Mouse (Mus musculus): ENCODE results near the gene Osbpl11.
"Not testable (repeated sequence)": the region's sequence is repeated elsewhere in the genome, so short reads cannot be mapped to it uniquely, and the experiment has no call there.

The Osbpl11 gene

DNA sequence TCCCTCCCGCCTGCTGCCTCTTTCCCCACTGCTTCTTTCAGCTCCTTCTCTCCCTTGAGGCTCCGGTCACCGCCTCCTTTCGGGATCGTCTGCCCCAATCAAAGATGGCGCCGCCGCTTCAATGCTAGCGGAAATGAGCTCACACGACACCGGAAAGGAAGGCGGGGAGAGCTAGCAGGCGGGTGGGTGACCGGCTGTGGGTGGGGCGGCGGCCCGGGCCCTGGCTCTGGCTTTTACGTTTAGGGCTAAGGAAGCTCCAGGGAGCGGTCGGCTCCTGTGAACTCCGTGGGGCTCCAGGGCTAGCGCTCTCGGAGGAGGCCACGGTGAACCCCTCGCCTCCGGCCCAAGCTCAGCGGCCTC is at the start of gene Osbpl11:
Gene Osbpl11, plus strand, starts transcription at position 171 of the 360 bp plus-strand sequence.
- peak; percentile 87 for DNase-seq (ENCODE audit: low read depth, low spot score)

DNA sequence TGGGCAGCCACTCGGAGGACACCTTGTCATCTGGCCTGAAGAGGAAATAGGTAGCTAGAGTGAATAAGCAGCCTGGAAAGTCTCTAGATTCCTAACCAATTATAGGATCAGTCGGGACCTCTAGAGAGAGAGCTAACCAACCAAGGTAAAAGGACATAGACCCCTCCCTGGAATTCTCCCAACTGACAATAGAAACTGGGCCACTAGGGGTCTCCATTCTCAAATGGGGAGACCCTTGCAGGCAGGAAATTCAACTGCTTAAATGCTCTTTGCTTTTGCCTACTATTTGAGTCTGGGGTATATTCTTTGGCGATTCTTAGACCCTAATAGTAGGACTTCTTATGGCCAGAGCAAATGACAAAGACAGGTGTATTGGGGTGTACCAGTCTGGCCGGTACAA is 49.7 kb upstream of the Osbpl11 start:
- no peak for DNase-seq (ENCODE audit: low read depth, low spot score)

DNA sequence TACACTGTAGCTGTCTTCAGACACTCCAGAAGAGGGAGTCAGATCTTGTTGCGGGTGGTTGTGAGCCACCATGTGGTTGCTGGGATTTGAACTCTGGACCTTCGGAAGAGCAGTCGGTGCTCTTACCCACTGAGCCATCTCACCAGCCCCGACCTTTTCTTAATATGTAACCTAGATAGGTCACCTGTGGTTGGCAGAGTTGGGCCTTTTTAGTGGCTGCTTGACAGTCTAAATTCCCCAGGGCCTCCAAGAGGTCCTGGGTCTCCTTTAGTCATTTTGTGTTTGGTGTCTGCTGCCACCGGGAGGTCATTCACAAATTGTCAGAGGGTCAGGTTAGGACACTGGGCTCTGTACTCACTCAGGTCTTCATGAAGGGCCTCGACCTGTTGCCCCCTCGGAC is 45.8 kb upstream of the Osbpl11 start:
- DNase-seq (ENCODE audit: low read depth, low spot score), result not testable (repeated sequence)

DNA sequence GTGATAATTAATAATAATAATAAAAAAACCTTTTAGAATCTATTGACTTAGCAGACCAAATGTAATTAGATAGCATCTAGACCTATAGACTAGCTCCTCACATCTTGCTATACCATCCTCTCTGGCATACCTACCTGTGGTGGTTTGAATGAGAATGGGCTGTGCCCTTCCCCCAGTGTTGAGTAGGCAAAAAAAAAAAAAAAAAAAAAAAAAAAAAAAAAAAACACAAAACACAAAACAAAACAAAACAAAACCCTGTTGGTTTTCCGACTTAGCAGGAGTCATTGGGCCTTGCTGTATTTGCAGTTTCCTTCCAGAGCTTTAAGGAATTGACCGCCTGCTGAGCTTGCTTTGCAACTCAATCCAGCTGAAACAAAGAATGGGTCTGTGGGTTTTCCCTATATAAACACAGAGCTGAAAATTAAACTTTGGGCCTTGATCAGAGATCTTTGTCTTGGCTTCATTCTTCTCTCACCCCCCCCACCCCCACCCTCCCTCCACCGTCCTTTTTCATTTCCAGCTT is 43.1 kb upstream of the Osbpl11 start:
- DNase-seq (ENCODE audit: low read depth, low spot score), result no peak

DNA sequence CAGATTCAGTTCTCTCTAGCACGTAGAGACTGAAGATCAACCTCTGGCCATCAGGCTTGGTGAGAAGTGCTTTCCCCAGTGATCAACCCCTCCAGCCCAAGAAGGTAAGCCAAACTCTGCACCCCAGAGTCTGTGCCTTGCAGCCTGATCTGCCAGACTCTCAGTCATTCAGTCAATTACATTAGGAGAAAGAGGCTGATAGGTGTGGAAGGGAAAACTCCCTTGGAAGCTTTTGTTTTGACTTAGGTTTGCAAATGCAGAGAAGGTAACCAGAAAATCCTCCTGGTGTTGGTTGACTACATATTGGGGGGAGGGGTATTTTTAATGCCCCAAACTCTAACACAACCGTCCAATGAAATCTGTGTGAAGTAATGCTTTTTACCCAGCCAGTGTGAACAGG is 41.4 kb upstream of the Osbpl11 start:
- no peak for DNase-seq (ENCODE audit: low read depth, low spot score)

DNA sequence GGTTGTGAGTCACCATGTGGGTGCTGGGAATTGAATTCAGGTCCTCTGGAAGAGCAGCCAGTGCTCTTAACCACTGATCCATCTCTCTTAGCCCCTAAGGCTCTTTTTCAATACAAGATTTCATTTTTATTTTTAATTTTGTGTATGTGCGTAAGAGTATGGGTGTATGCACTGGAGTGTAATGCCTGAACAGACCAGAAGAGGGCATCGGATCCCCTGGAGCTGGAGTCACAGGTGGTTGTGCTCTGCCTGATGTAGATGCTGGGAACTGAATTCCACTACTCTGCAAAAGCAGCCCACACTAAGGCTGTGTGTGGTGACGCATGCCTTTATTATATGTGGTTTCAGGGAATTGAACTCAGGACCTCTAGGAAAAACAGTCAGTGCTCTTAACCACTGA is 38.7 kb upstream of the Osbpl11 start:
- DNase-seq (ENCODE audit: low read depth, low spot score), result no peak

DNA sequence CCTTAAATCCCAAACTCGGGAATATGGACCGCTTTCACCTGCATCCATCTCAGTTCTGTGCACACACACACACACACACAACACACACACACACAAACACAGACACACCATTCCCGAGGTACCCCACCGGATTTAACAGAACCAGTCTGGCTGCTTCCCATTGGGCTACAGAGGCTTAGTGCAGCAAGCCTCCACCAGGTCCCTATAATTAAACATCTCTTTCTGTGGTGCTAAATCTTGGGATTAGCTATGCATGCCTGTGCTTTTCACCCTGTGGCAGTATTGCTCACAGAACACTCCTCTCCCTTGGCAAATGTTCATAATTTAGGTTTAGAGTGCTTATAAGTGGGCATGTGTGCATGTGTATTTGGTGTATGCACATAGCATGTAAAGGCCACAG is 36.7 kb upstream of the Osbpl11 start:
- no peak for DNase-seq (ENCODE audit: low read depth, low spot score)

DNA sequence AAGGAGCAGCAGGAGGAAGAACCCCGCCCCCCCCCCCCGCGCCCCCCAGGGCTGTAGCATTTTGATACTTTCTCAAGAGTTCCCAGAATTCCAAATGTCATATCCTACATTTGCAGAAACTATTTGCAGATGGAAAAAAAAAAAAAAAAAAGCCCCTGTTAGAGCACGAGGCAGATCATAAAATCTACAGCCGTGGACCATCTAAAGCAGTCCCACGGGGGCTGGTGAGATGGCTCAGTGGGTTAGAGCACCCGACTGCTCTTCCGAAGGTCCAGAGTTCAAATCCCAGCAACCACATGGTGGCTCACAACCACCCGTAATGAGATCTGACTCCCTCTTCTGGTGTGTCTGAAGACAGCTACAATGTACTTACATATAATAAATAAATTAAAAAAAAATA is 34.0 kb upstream of the Osbpl11 start:
- not testable (repeated sequence) for DNase-seq (ENCODE audit: low read depth, low spot score)

DNA sequence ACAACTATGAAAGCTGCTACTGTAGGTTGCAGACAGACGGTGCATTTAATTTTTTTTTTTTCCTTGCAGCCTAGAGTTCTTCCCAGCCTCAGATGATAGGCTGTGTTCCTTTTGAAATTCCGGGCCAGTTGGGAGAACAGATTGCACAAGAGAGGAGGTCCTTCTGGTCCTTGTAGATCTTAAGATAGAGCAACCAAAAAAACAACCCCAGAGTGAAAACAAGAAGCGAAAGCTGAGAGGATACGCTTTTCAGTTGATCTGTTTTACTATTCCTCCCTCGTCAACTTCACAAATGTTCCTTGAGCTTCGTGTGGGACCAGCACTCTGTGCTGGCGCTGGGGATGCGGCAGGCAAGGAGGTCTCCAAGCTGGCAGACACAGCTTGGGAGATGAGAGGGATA is 33.3 kb upstream of the Osbpl11 start:
- peak; percentile 87 for DNase-seq (ENCODE audit: low read depth, low spot score)

DNA sequence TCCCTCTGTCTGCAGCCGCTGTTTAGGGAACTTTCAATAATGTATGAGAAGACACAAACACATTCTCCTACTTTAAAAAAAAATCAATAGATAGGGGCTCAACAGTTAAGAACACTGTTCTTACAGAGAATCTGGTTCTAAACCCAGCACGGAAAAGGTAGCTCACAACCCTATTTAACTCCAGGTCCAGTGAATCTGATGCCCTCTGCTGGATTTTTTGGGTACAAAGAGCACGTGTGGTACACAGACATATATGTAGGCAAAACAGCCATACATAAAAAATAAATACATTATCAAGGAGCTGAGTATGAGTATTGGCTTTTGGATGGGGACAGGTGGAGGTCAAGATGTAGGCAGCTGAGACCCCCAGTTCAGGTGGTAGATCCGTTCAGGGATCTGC is 29.9 kb upstream of the Osbpl11 start:
- no peak for DNase-seq (ENCODE audit: low read depth, low spot score)

DNA sequence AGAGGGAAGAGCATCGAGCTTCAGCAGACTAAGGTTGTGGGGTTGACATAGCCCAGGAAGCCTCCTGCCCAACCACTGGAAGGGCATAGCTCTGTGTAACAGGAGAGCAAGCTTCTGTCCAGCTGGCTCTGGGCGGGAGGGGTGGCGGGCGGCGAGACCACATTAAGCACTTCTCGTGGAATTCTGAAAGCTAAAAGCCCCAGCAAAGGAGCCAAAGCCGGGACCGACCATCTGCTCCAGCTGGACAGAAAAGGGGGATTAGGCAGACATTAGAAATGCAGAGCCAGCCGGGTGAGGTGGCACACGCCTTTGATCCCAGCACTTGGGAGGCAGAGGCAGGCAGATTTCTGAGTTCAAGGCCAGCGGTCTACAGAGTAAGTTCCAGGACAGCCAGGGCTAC is 26.9 kb upstream of the Osbpl11 start:
- no peak for DNase-seq (ENCODE audit: low read depth, low spot score)

DNA sequence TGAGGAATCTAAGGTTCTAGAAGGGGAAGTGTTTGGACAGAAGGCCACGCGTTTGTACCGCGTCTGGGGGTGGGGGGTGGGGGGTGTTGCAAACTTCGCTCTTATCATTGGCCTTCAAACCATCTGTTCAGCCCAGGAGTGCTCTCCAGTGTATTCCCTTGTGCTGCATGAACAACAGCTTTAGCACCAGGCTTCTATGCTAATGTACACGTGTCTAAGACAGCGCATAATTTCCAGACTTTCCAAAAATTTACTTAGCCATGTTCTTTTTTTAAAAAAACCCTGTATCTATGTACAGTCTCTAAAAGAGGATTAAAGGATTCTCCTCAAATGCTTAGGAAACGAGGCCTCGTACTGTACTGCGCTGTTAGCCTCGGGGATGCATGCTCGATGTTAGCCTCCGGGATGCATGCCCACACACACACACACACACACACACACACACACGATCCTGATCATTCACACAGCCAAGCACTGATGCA is 26.2 kb upstream of the Osbpl11 start:
- no peak for DNase-seq (ENCODE audit: low read depth, low spot score)

DNA sequence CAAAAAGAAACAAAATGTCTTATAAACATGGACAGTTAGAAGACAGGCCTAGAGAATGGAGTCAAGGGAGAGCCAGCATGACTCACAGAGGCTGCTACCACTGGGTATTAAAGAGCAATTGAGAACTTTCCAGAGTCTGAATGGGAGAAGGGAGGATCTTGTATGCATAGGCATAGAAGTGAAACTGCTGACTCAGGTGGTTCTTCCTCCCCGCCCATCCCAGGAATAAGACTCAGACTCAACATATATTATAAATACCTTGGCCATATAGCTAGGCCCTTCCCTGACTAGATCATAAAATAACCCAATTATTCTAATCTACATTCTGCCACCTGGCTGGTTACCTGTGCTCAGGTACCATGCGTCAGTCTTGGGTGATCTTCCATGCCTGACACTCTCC is 25.5 kb upstream of the Osbpl11 start:
- DNase-seq (ENCODE audit: low read depth, low spot score), result no peak

DNA sequence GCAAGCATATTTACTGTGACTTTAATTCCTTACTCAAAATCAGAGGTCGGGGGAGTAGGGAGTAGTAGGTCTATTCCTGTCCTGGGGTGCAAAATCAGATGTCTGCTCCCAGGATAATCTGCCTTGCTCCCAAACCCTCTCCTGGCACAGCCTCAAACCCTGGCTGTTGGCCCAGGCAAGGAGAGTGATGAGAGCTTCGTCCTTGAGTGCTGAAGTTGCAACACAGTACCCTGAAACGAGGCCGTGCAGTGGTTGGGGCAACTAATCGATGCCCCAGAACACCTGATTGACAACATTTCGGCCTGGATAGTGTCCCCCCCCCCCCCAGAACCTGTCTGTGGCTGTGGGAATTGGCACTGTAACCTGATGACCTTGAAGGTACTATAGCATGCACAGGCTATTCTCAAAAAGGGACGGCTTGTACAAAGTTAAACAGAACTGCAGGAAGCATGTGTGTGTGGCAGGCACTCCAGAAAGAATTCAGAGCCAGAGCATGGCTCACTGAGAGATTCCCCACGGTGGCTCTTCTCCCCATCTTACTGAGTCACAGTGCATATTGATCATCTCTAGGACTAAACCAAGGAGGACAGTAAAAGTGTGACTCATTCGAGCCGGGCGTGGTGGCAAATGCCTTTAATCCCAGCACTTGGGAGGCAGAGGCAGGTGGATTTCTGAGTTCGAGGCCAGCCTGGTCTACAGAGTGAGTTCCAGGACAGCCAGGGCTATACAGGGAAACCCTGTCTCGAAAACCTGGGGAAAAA is 21.4 kb upstream of the Osbpl11 start:
- DNase-seq (ENCODE audit: low read depth, low spot score), result no peak

DNA sequence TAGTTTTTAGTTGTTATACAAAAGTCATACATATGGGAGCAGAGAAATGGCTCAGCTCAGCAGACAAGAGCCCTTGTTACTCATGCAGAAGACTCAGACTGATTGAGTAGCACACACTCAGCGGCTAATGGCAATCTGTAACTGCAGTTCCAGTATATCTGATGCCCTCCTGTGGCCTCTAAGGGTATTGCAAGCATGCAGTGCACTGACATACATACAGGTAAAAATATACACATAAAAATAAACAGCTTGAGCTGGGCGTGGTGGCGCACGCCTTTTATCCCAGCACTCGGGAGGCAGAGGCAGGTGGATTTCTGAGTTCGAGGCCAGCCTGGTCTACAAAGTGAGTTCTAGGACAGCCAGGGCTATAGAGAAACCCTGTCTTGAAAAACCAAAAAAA is 18.6 kb upstream of the Osbpl11 start:
- DNase-seq (ENCODE audit: low read depth, low spot score), result not testable (repeated sequence)

DNA sequence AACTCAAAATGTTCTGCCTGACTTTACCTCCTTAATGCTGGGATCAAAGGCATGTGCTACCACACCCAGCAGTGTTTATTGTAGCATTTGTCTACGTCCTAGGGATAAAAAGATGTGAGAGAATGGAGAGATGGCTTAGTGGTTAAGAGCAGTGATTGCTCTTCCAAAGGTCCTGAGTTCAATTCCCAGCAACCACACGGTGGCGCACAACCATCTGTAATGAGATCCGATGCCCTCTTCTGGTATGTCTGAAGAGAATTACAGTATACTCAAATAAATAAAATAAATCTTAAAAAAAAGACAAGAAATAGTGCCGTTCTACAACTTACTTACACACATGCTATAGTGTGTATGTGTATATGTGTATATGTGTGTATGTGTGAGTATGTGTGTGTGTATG is 17.3 kb upstream of the Osbpl11 start:
- DNase-seq (ENCODE audit: low read depth, low spot score), result no peak

DNA sequence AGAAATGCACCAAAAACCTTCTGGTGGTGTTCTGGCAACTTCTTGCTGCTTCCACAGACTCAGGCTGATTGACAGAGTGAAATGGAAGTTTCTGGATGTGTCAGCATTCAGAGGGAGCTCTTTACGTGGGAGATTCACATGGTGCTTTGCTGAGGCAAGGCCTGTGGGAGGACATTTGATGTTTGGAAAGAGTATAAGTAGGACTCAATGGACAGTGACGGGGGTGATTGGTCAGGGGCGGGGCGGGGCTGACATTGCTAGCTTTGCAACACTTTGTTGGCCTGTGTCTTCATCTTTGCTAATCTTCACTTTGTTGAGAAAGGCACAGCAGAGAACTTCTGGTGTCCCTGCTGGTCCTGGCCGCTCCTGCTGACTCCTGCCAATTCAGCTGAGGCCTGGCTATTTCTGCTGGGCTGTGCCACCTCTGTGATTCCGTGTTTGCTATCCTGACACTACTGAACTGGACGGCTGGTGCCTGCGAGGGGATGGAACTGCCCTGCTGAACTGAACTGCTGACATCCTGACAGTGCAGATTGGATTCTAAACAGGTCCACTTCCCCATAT is 15.3 kb upstream of the Osbpl11 start:
- no peak for DNase-seq (ENCODE audit: low read depth, low spot score)

DNA sequence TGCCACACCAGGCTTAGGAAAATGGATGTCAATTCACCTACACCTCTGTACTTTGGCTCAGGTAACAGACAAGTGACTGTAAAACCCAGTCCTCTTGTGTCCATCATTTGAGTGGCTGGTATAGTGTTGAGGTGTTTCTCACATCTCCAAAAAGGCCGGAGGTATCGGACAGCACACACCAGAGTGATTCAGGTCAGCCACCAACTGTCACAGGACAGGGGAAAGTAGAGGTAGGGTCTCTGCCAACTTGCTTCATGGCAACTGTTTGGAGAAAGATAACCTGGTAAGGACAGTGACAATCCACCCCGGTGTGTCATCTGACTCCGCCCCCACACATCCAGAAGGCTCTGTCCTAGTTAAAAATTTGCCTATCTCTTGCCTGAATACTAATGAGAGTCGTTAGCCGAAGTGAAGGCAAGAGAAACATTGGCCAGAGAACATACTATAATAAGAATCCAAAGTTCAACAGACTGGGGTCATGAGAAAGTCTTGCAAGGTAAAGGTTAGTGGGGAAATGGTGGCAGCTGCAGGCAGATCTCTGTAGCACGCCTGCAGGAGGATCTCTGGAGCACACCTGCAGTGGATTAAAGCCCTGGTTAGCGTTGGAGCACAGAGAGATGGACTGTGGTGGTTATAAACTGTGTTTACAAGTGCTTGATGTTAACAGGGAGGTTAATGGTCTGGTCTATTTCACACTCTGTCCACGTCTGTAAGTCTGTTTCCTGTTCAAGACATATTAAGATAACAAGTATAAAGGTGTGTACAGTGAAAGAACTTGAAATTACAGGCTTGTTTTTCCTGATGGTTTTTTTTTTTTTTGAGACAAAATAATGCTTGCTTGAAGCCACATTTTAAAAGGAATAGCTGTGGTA is 13.9 kb upstream of the Osbpl11 start:
- no peak for DNase-seq (ENCODE audit: low read depth, low spot score)

DNA sequence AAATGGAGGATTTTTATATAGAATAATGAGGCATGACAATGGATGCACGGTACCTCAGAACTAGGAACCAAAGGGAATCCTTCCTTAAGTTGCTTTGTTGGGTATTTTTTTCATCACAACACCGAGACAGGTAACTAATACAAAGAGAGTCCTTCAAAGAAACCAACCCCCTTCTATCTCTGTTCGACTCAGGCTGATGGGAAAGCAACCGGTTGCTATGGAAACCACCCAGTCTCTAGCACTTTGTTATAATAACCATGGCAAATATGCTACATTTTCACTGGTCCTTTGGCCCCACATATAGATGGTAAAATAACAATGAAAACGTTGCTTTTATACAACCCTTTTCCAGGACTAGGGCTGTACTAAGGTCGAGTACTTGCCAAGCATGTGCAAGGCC is 13.1 kb upstream of the Osbpl11 start:
- DNase-seq (ENCODE audit: low read depth, low spot score), result no peak

DNA sequence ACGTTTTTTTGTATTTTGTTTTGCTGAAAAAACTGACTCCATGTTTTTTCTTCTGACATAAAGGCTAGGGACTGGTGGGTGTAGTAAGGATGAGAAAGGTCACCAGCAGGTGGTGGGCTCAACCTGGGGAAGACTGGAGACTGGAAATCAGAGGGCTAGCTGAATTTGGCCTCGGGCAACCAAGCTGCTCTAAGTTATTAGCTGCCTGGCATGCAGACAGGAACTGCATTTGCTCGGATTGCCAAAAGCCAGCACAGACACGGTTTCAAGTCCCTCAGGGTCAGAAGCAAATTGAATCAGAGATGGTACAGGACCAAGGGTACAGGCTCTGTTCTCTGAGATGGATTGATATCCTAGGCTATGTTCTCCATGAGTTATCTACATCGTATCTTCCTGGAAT is 11.7 kb upstream of the Osbpl11 start:
- no peak for DNase-seq (ENCODE audit: low read depth, low spot score)

DNA sequence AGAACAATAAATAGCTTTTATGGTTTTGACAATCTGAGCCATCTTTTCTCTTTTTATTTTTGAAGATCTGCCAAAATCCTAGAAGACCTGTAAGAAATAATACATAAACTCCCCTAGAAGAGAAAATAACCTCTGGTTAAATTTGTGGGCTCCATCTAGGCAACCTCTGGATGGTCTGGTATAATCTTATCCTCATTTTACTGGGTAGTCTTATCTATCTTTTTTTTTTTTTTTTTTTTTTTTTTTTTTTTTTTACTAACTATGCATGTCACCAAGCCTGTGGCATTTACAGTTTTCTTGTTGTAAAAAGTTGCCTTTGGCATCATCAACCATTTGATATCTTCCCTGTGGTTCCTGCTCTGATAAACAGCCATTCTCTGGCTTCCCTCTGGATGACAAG is 10.2 kb upstream of the Osbpl11 start:
- no peak for DNase-seq (ENCODE audit: low read depth, low spot score)

DNA sequence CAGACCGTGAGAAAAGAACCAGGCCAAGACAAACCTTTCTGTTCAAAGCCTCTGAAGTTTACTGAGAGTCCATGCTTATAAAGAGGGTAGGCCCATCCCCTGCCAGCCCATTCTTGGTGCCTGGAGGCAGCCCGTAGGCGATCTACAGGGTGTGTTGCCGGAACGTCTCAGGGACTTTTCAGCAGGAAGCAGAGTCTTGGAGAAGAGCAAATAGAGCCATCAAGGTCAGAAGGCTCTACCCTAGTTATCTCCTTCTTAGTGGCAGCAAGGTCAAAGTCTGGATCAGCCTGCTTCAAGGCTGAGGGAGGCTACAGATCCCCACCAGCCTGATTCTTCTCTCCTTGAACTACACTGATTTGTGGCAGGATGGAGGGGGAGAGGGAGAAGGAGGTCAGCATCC is 8.0 kb upstream of the Osbpl11 start:
- DNase-seq (ENCODE audit: low read depth, low spot score), result not testable (repeated sequence)

Measured in brain, embryonic 18.5 days (tissue).